Mouse (Mus musculus): ENCODE measurements around the gene Gm10681.
"Not testable (repeated sequence)": the region's sequence is repeated elsewhere in the genome, so short reads cannot be mapped to it uniquely, and the experiment has no call there.

GRCm38 (mm10) chr3:98522779-98523178 lies 65.8 kb downstream of the Gm10681 start:
- TF ChIP-seq CTCF (IDR thresholded peaks at IDR 0.05; ENCODE audit: borderline replicate concordance, extremely low read depth, insufficient read depth, insufficient read length); POLR2A (IDR thresholded peaks at IDR 0.05; ENCODE audit: borderline replicate concordance, extremely low read depth, insufficient read depth, insufficient read length, poor library complexity, severe bottlenecking): not testable (repeated sequence)
